Mouse (Mus musculus) forebrain, embryonic 11.5 days (tissue): Measurements from ENCODE around the gene Spin1. TPM values are rescaled to one million over a fixed set of nuclear protein-coding genes. Genes with fewer than 3 reads are reported as not detected.

Experiments used
- ATAC-seq: fragments of 200-750 bp; cut with Nextera tagmentation; replicated peaks from 2 replicates; pipeline ENCODE4 v1.8.0; 2017; ENCODE audit warnings: moderate TSS enrichment; ENCODE audit not compliant: low FRiP score
- DNase-seq: peaks from one replicate; pipeline ENCODE4 v3.0.0-alpha.2; 2017; ENCODE audit warnings: low spot score
- H3K27ac ChIP-seq: fragments of 300-500 bp; sonication (generic); 2 replicates; pipeline ENCODE4 v1.5.1; 2014; ENCODE audit warnings: low read depth, low read length
- H3K27me3 ChIP-seq: fragments of 300-500 bp; sonication (generic); 2 replicates; pipeline ENCODE4 v1.6.1; 2014; ENCODE audit warnings: mild to moderate bottlenecking, low read length, mixed read lengths; ENCODE audit not compliant: control insufficient read depth, insufficient read depth
- H3K36me3 ChIP-seq: fragments of 300-500 bp; sonication (generic); 2 replicates; pipeline ENCODE4 v1.6.1; 2014; ENCODE audit warnings: mild to moderate bottlenecking, low read length, moderate library complexity, mixed read lengths; ENCODE audit not compliant: control insufficient read depth, insufficient read depth
- H3K4me1 ChIP-seq: fragments of 300-500 bp; sonication (generic); replicated peaks from 2 replicates; pipeline ENCODE4 v1.6.1; 2014; ENCODE audit warnings: low read length, mixed read lengths; ENCODE audit not compliant: control insufficient read depth, insufficient read depth
- H3K4me2 ChIP-seq: fragments of 300-500 bp; sonication (generic); 2 replicates; pipeline ENCODE4 v1.6.1; 2014; ENCODE audit warnings: low read depth, mild to moderate bottlenecking, low read length, moderate library complexity, mixed read lengths; ENCODE audit not compliant: severe bottlenecking
- H3K4me3 ChIP-seq: fragments of 300-500 bp; sonication (generic); 2 replicates; pipeline ENCODE4 v1.5.1; 2014; ENCODE audit warnings: low read depth, low read length
- H3K9ac ChIP-seq: fragments of 300-500 bp; sonication (generic); 2 replicates; pipeline ENCODE4 v1.6.1; 2014; ENCODE audit warnings: low read length
- H3K9me3 ChIP-seq: fragments of 300-500 bp; sonication (generic); 2 replicates; pipeline ENCODE4 v1.6.1; 2016; ENCODE audit warnings: low read length, mixed read lengths; ENCODE audit not compliant: control insufficient read depth
- WGBS: fragments of 180-500 bp; shearing (Covaris S2); extraction: QIAGEN DNeasy Blood & Tissue Kit; methylation state at CpG from one replicate; pipeline ENCODE4 v1.1.7; 2014; 5-methylcytosine and 5-hydroxymethylcytosine counted together
- polyA plus RNA-seq: library from polyadenylated mRNA; unstranded; fragments of >200 nt; fragmentation: Nextera tagmentation; extraction: Ambion mirVana; gene quantifications from 2 replicates; pipeline ENCODE4 v1.2.1, GENCODE M21; 2014

The Spin1 gene
- polyA plus RNA-seq, 1 experiment from 2014 or later = 111 TPM

DNA sequence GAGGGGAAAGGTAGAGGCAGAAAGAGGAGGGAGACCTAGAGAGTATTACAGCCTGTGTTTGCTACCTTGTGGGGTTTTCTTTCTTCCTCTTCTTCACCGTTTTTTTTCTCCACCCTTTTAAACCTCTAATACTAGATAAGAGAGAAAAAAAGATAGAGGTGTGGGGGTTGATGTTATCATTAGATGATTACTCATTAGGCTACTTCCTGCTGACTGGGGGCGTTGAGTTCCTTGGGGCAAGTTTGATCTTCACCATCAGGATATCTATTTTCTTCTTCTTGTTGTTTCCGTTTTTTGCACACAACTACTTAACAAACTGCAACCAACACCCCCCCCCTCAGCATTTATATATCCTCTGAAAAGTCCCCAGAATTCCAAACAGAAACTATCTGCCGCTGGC, 12.5 kb upstream of the Spin1 start:
- H3K4me2 ChIP-seq = no peak overlapping the region
- DNase-seq = no peak
- WGBS = 84% methylated on average over 4 of the region's 4 CpGs
- H3K36me3 ChIP-seq = no peaks in the 10 kb centered on the region
- H3K27me3 ChIP-seq = no peaks in the 10 kb centered on the region
- no peak overlapping the region for H3K4me3 ChIP-seq
- no peak for ATAC-seq
- no peaks in the 10 kb centered on the region for H3K9me3 ChIP-seq
- no peak overlapping the region for H3K9ac ChIP-seq
- no peaks in the 10 kb centered on the region for H3K4me1 ChIP-seq
- H3K27ac ChIP-seq = no peak overlapping the region

- 90% methylated on average over 4 of the region's 4 CpGs for WGBS
- ATAC-seq (no peak), DNase-seq (no peak)
- Histone ChIP-seq H3K36me3 (no peaks in the 10 kb centered on the region), H3K4me2 (no peak overlapping the region), H3K27ac (no peak overlapping the region), H3K4me1 (no peaks in the 10 kb centered on the region), H3K4me3 (no peak overlapping the region), H3K27me3 (no peaks in the 10 kb centered on the region), H3K9me3 (no peaks in the 10 kb centered on the region), H3K9ac (no peak overlapping the region)
Measured at GRCm38 (mm10) chr13:51089058-51089457, 11.6 kb upstream of the Spin1 start.

- Histone ChIP-seq H3K4me1 (no peaks in the 10 kb centered on the region), H3K36me3 (no peaks in the 10 kb centered on the region), H3K9me3 (no peaks in the 10 kb centered on the region), H3K4me3 (no peak overlapping the region), H3K9ac (no peak overlapping the region), H3K27ac (no peak overlapping the region), H3K4me2 (no peak overlapping the region), H3K27me3 (no peaks in the 10 kb centered on the region)
- 79% methylated on average over 5 of the region's 5 CpGs for WGBS
- DNase-seq (no peak), ATAC-seq (no peak)
Measured at GRCm38 (mm10) chr13:51090105-51090661, 10.5 kb upstream of the Spin1 start.

DNA sequence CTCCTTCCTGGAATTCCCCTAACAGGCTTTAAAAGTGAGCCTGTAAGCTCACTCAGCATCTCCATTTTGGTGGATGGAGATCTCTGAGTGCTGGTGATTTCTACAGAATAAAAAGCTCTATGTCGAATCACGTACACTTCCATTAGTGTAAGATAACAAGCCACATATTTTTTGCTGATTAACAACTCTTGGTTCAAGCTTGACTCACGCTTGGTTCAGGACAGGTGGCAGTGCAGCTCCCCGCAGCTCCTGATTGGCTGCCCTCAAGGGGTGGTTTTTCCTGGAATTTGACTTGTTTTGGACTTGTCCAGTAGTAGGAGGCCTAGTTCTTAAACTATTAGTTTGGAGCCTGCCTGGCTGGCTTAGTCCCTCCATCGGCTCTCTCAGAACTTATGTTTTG, 7.2 kb upstream of the Spin1 start:
- no peak for ATAC-seq
- no peaks in the 10 kb centered on the region for H3K36me3 ChIP-seq

GRCm38 (mm10) chr13:51094323-51095195, 6.1 kb upstream of the Spin1 start:
- Histone ChIP-seq H3K27ac (no peak overlapping the region), H3K9me3 (no peaks in the 10 kb centered on the region), H3K4me2 (no peak overlapping the region), H3K9ac (no peak overlapping the region), H3K4me1 (0 out of 2 replicates have a peak, but pooled peaks cover 2% of the 10 kb centered on the region), H3K4me3 (no peak overlapping the region), H3K27me3 (no peaks in the 10 kb centered on the region), H3K36me3 (no peaks in the 10 kb centered on the region)
- DNase-seq (no peak), ATAC-seq (no peak)
- WGBS = 77% methylated on average over 16 of the region's 16 CpGs

More for the DNA sequence above, 7.2 kb upstream of the Spin1 start:
- H3K9me3 ChIP-seq = no peaks in the 10 kb centered on the region
- no peak for DNase-seq
- H3K4me1 ChIP-seq = no peaks in the 10 kb centered on the region
- no peak overlapping the region for H3K9ac ChIP-seq
- WGBS = 90% methylated on average over 5 of the region's 5 CpGs
- H3K27ac ChIP-seq = no peak overlapping the region
- H3K27me3 ChIP-seq = no peaks in the 10 kb centered on the region
- H3K4me3 ChIP-seq = no peak overlapping the region
- no peak overlapping the region for H3K4me2 ChIP-seq

DNA sequence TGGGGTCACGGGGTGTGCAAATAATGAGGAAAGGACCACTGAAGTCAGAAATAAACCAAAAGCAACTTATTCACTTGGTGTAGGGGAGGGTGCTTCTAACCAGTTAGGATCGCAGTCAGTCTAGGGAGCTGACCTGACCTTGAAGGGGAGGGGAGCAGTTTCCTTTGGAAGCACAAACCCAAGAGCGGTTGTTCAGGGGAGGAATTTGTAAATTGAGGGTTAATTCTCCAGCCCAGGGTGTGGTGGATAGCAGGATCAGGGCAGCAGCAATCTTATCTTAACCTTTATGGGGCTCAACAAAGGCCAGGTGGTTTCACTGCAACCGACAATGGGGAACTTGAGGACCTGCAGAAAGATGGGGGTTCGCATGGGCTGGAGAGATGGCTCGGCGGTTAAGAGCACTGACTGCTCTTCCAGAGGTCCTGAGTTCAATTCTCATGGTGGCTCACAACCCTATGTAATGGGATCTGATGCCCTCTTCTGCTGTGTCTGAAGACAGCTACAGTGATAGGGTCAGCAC, 5.4 kb upstream of the Spin1 start:
- no peak for ATAC-seq
- H3K4me3 ChIP-seq = no peak overlapping the region
- no peak overlapping the region for H3K27ac ChIP-seq
- no peaks in the 10 kb centered on the region for H3K36me3 ChIP-seq
- no peak overlapping the region for H3K4me2 ChIP-seq
- 95% methylated on average over 7 of the region's 7 CpGs for WGBS
- H3K9me3 ChIP-seq = no peaks in the 10 kb centered on the region
- H3K27me3 ChIP-seq = no peaks in the 10 kb centered on the region
- H3K4me1 ChIP-seq = 0 out of 2 replicates have a peak, but pooled peaks cover 2% of the 10 kb centered on the region
- no peak overlapping the region for H3K9ac ChIP-seq
- DNase-seq = no peak

GRCm38 (mm10) chr13:51096644-51097043, 4.0 kb upstream of the Spin1 start:
- Histone ChIP-seq H3K27ac (no peak overlapping the region), H3K4me3 (no peak overlapping the region), H3K27me3 (no peaks in the 10 kb centered on the region), H3K36me3 (no peaks in the 10 kb centered on the region), H3K4me2 (no peak overlapping the region), H3K9ac (no peak overlapping the region), H3K9me3 (no peaks in the 10 kb centered on the region), H3K4me1 (0 out of 2 replicates have a peak, but pooled peaks cover 2% of the 10 kb centered on the region)
- 93% methylated on average over 6 of the region's 6 CpGs for WGBS
- DNase-seq = no peak
- ATAC-seq = no peak

GRCm38 (mm10) chr13:51099560-51100232, 984 bp upstream of the Spin1 start:
- Histone ChIP-seq H3K4me3 (peak overlapping the region; percentile 85), H3K27me3 (no peaks in the 10 kb centered on the region), H3K4me2 (peak overlapping the region; percentile 97), H3K36me3 (peaks cover 2% of the 10 kb centered on the region; the same call in 1 of the 2 replicates), H3K9me3 (peaks cover 11% of the 10 kb centered on the region; the same call in 1 of the 2 replicates), H3K4me1 (0 out of 2 replicates have a peak, but pooled peaks cover 2% of the 10 kb centered on the region), H3K9ac (peak overlapping the region; percentile 97), H3K27ac (no peak overlapping the region)
- no peak for DNase-seq
- WGBS = 8% methylated on average over 26 of the region's 26 CpGs
- peak; percentile 40; the same call in 1 of the 2 replicates for ATAC-seq
